Mouse (Mus musculus) neural tube, embryonic 13.5 days (tissue): ENCODE results near the gene Cox6b1. TPM values are rescaled to one million over a fixed set of nuclear protein-coding genes. Genes with fewer than 3 reads are reported as not detected.

Experiments
- ATAC-seq: fragments of 200-750 bp; cut with Nextera tagmentation; 2 replicates; pipeline ENCODE4 v1.8.0; 2017; ENCODE audit warnings: low read depth, mild to moderate bottlenecking, moderate TSS enrichment, moderate library complexity
- H3K27ac ChIP-seq: fragments of 300-500 bp; sonication (generic); replicated peaks from 2 replicates; pipeline ENCODE4 v1.5.1; 2015; ENCODE audit warnings: moderate library complexity, mild to moderate bottlenecking, inconsistent platforms
- H3K27me3 ChIP-seq: fragments of 300-500 bp; sonication (generic); 2 replicates; pipeline ENCODE4 v1.6.1; 2015; ENCODE audit warnings: mild to moderate bottlenecking, inconsistent platforms
- H3K36me3 ChIP-seq: fragments of 300-500 bp; sonication (generic); 2 replicates; pipeline ENCODE4 v1.6.1; 2015; ENCODE audit warnings: mild to moderate bottlenecking, inconsistent platforms
- H3K4me1 ChIP-seq: fragments of 300-500 bp; sonication (generic); replicated peaks from 2 replicates; pipeline ENCODE4 v1.6.1; 2015; ENCODE audit warnings: inconsistent platforms
- H3K4me2 ChIP-seq: fragments of 300-500 bp; sonication (generic); 2 replicates; pipeline ENCODE4 v1.6.1; 2015; ENCODE audit warnings: inconsistent platforms, mild to moderate bottlenecking, moderate library complexity
- H3K4me3 ChIP-seq: fragments of 300-500 bp; sonication (generic); 2 replicates; pipeline ENCODE4 v1.5.1; 2015; ENCODE audit warnings: mild to moderate bottlenecking, inconsistent platforms
- H3K9ac ChIP-seq: fragments of 300-500 bp; sonication (generic); 2 replicates; pipeline ENCODE4 v1.6.1; 2015; ENCODE audit warnings: moderate library complexity, mild to moderate bottlenecking, inconsistent platforms
- H3K9me3 ChIP-seq: fragments of 300-500 bp; sonication (generic); 2 replicates; pipeline ENCODE4 v1.6.1; 2016; ENCODE audit warnings: inconsistent platforms
- WGBS: fragments of 180-500 bp; shearing (Covaris S2); methylation state at CpG from one replicate; pipeline ENCODE4 v1.1.7; 2015; 5-methylcytosine and 5-hydroxymethylcytosine counted together
- polyA plus RNA-seq: library from polyadenylated mRNA; unstranded; fragments of >200 nt; fragmentation: Nextera tagmentation; extraction: Ambion mirVana; gene quantifications from 2 replicates; pipeline ENCODE4 v1.2.1, GENCODE M21; 2015

Gene Cox6b1
- polyA plus RNA-seq, 1 experiment from 2014 or later, result 1,305 TPM

GRCm38 (mm10) chr7:30629013-30629412 is 3.1 kb upstream of the Cox6b1 start:
- Histone ChIP-seq H3K4me3 (no peak overlapping the region), H3K27ac (no peak overlapping the region), H3K36me3 (peaks cover 6% of the 10 kb centered on the region; the same call in 1 of the 2 replicates), H3K4me2 (no peak overlapping the region), H3K9me3 (no peaks in the 10 kb centered on the region), H3K4me1 (peaks cover 16% of the 10 kb centered on the region), H3K27me3 (peaks cover 48% of the 10 kb centered on the region), H3K9ac (no peak overlapping the region)
- no peak for ATAC-seq

GRCm38 (mm10) chr7:30626647-30627046 is 696 bp upstream of the Cox6b1 start:
- H3K4me3 ChIP-seq, result 0 out of 2 replicates have a peak overlapping the region, but pooled peaks have one; percentile 64
- H3K9ac ChIP-seq, result no peak overlapping the region
- H3K27ac ChIP-seq, result peak overlapping the region; percentile 64; the same call in 1 of the 2 replicates
- 84% methylated on average over 5 of the region's 5 CpGs for WGBS
- peak; percentile 30; the same call in 1 of the 2 replicates for ATAC-seq
- H3K9me3 ChIP-seq, result no peaks in the 10 kb centered on the region
- H3K36me3 ChIP-seq, result peaks cover 29% of the 10 kb centered on the region
- H3K27me3 ChIP-seq, result peaks cover 25% of the 10 kb centered on the region
- peak overlapping the region; percentile 92; the same call in 1 of the 2 replicates for H3K4me2 ChIP-seq
- H3K4me1 ChIP-seq, result peaks cover 12% of the 10 kb centered on the region

- H3K4me1 ChIP-seq, result no peaks in the 10 kb centered on the region
- no peak overlapping the region for H3K4me3 ChIP-seq
- H3K4me2 ChIP-seq, result no peak overlapping the region
- no peaks in the 10 kb centered on the region for H3K9me3 ChIP-seq
- no peak for ATAC-seq
- H3K36me3 ChIP-seq, result peaks cover 74% of the 10 kb centered on the region
- WGBS, result 95% methylated on average over 3 of the region's 3 CpGs
- H3K27me3 ChIP-seq, result no peaks in the 10 kb centered on the region
- H3K9ac ChIP-seq, result no peak overlapping the region
- no peak overlapping the region for H3K27ac ChIP-seq
Observed at GRCm38 (mm10) chr7:30619202-30619601, 6.7 kb downstream of the Cox6b1 start.

GRCm38 (mm10) chr7:30618658-30619057 is 7.3 kb downstream of the Cox6b1 start:
- 97% methylated on average over 9 of the region's 9 CpGs for WGBS
- no peaks in the 10 kb centered on the region for H3K27me3 ChIP-seq
- ATAC-seq, result no peak
- H3K4me1 ChIP-seq, result no peaks in the 10 kb centered on the region
- H3K9me3 ChIP-seq, result no peaks in the 10 kb centered on the region
- H3K4me3 ChIP-seq, result no peak overlapping the region
- no peak overlapping the region for H3K27ac ChIP-seq
- H3K36me3 ChIP-seq, result peaks cover 70% of the 10 kb centered on the region
- H3K9ac ChIP-seq, result no peak overlapping the region
- H3K4me2 ChIP-seq, result no peak overlapping the region

GRCm38 (mm10) chr7:30615049-30615760 is 10.7 kb downstream of the Cox6b1 start:
- H3K4me1 ChIP-seq, result no peaks in the 10 kb centered on the region
- no peak; the same call in 1 of the 2 replicates for ATAC-seq
- H3K27me3 ChIP-seq, result no peaks in the 10 kb centered on the region
- WGBS, result 56% methylated on average over 5 of the region's 5 CpGs
- no peak overlapping the region for H3K9ac ChIP-seq
- no peak overlapping the region for H3K27ac ChIP-seq
- peaks cover 44% of the 10 kb centered on the region for H3K36me3 ChIP-seq
- no peak overlapping the region for H3K4me2 ChIP-seq
- no peaks in the 10 kb centered on the region for H3K9me3 ChIP-seq
- no peak overlapping the region for H3K4me3 ChIP-seq

- H3K4me1 ChIP-seq, result no peaks in the 10 kb centered on the region
- H3K36me3 ChIP-seq, result peaks cover 41% of the 10 kb centered on the region
- H3K27me3 ChIP-seq, result no peaks in the 10 kb centered on the region
- ATAC-seq, result no peak
- H3K27ac ChIP-seq, result no peak overlapping the region
- no peak overlapping the region for H3K4me2 ChIP-seq
- no peak overlapping the region for H3K4me3 ChIP-seq
- 87% methylated on average over 2 of the region's 2 CpGs for WGBS
- H3K9me3 ChIP-seq, result no peaks in the 10 kb centered on the region
- no peak overlapping the region for H3K9ac ChIP-seq
Observed at GRCm38 (mm10) chr7:30614454-30614853, 11.5 kb downstream of the Cox6b1 start.

GRCm38 (mm10) chr7:30613529-30614112 is 12.3 kb downstream of the Cox6b1 start:
- WGBS, result 23% methylated on average over 14 of the region's 14 CpGs
- H3K9me3 ChIP-seq, result no peaks in the 10 kb centered on the region
- H3K36me3 ChIP-seq, result peaks cover 33% of the 10 kb centered on the region
- H3K4me2 ChIP-seq, result no peak overlapping the region
- 0 out of 2 replicates have a peak, but pooled peaks have one; percentile 40 for ATAC-seq
- H3K9ac ChIP-seq, result peak overlapping the region; percentile 22; the same call in 1 of the 2 replicates
- no peak overlapping the region for H3K4me3 ChIP-seq
- no peaks in the 10 kb centered on the region for H3K27me3 ChIP-seq
- H3K27ac ChIP-seq, result no peak overlapping the region
- no peaks in the 10 kb centered on the region for H3K4me1 ChIP-seq

GRCm38 (mm10) chr7:30612654-30613402 is 13.1 kb downstream of the Cox6b1 start, which contains the start of gene Upk1a:
Upk1a (minus strand) TSS chr7:30612847.
- WGBS, result 73% methylated on average over 8 of the region's 8 CpGs

GRCm38 (mm10) chr7:30610043-30610442 is 15.9 kb downstream of the Cox6b1 start:
- no peaks in the 10 kb centered on the region for H3K36me3 ChIP-seq
- H3K9me3 ChIP-seq, result no peaks in the 10 kb centered on the region
- H3K4me1 ChIP-seq, result no peaks in the 10 kb centered on the region
- WGBS, result 59% methylated on average over 7 of the region's 7 CpGs
- no peak for ATAC-seq
- H3K4me3 ChIP-seq, result no peak overlapping the region
- H3K27ac ChIP-seq, result no peak overlapping the region
- H3K9ac ChIP-seq, result no peak overlapping the region
- no peak overlapping the region for H3K4me2 ChIP-seq
- H3K27me3 ChIP-seq, result no peaks in the 10 kb centered on the region

More at GRCm38 (mm10) chr7:30612654-30613402, 13.1 kb downstream of the Cox6b1 start, which contains the start of gene Upk1a:
- Histone ChIP-seq H3K9ac (peak within 1 kb of the TSS; percentile 22; the same call in 1 of the 2 replicates), H3K36me3 (peaks cover 25% of the 10 kb centered on the region), H3K4me2 (no peak within 1 kb of the TSS), H3K4me3 (no peak within 1 kb of the TSS), H3K27me3 (no peaks in the 10 kb centered on the region), H3K9me3 (no peaks in the 10 kb centered on the region), H3K4me1 (no peaks in the 10 kb centered on the region), H3K27ac (no peak within 1 kb of the TSS)
- no peak for ATAC-seq

- Histone ChIP-seq H3K9me3 (no peaks in the 10 kb centered on the region), H3K27me3 (no peaks in the 10 kb centered on the region), H3K9ac (peak overlapping the region; percentile 22; the same call in 1 of the 2 replicates), H3K4me3 (no peak overlapping the region), H3K4me1 (no peaks in the 10 kb centered on the region), H3K4me2 (no peak overlapping the region), H3K36me3 (no peaks in the 10 kb centered on the region), H3K27ac (no peak overlapping the region)
- 52% methylated on average over 16 of the region's 16 CpGs for WGBS
- no peak for ATAC-seq
Observed at GRCm38 (mm10) chr7:30608476-30608875, 17.5 kb downstream of the Cox6b1 start.

GRCm38 (mm10) chr7:30607706-30608309 is 18.1 kb downstream of the Cox6b1 start:
- 31% methylated on average over 8 of the region's 8 CpGs for WGBS
- no peak overlapping the region for H3K4me2 ChIP-seq
- no peak overlapping the region for H3K9ac ChIP-seq
- 0 out of 2 replicates have a peak, but pooled peaks have one; percentile 43 for ATAC-seq
- no peaks in the 10 kb centered on the region for H3K27me3 ChIP-seq
- no peak overlapping the region for H3K4me3 ChIP-seq
- no peaks in the 10 kb centered on the region for H3K9me3 ChIP-seq
- no peak overlapping the region for H3K27ac ChIP-seq
- H3K4me1 ChIP-seq, result no peaks in the 10 kb centered on the region
- no peaks in the 10 kb centered on the region for H3K36me3 ChIP-seq
